In genomic region chr9:51985493-51986099, GRCm38 (mm10) we compare ENCODE assay signal across 8 mouse cellular contexts. TPM values are rescaled to one million over a fixed set of nuclear protein-coding genes. Genes with fewer than 3 reads are reported as not detected.
DNase-seq lines count a peak whose midpoint lies in the region; ATAC-seq and TF ChIP-seq lines count a peak whose summit lies in the region.

No protein-coding gene starts in this region.

- no peak overlapping the region; the same call in 1 of the 2 replicates for H3K27ac ChIP-seq in liver, adult 2 months (replicated peaks; ENCODE audit: insufficient read depth, low read depth, low read length)
- no peak overlapping the region for H3K27ac ChIP-seq in liver, embryonic 11.5 days (ENCODE audit: low read depth, low read length)
- H3K27ac ChIP-seq in neural tube, embryonic 15.5 days (replicated peaks), result no peak overlapping the region

- no peaks in the 10 kb centered on the region for H3K79me2 ChIP-seq in liver, adult 2 months (ENCODE audit: control insufficient read depth, insufficient read depth, low read length)

- no peak overlapping the region for H3K4me3 ChIP-seq in liver, adult 2 months (ENCODE audit: insufficient read depth, low read depth, low read length)
- no peak overlapping the region for H3K4me3 ChIP-seq in liver, embryonic 11.5 days (ENCODE audit: low read depth, low read length)
- no peak overlapping the region for H3K4me3 ChIP-seq in neural tube, embryonic 15.5 days (replicated peaks)

- no peak for ATAC-seq in liver, embryonic 11.5 days (replicated peaks; ENCODE audit: low FRiP score)
- no peak for ATAC-seq in neural tube, embryonic 15.5 days (ENCODE audit: low FRiP score)

- no peak for TF ChIP-seq POLR2A in liver, adult 2 months (IDR thresholded peaks at IDR 0.05; ENCODE audit: extremely low read depth, insufficient read depth, low read length)

- no peaks in the 10 kb centered on the region for H3K27me3 ChIP-seq in liver, adult 2 months (ENCODE audit: control insufficient read depth, insufficient read depth, low read length)
- no peaks in the 10 kb centered on the region for H3K27me3 ChIP-seq in liver, embryonic 11.5 days (replicated peaks; ENCODE audit: control insufficient read depth, insufficient read depth, low read length)
- no peaks in the 10 kb centered on the region for H3K27me3 ChIP-seq in neural tube, embryonic 15.5 days (replicated peaks)

- no peaks in the 10 kb centered on the region for H3K9me3 ChIP-seq in liver, embryonic 11.5 days (ENCODE audit: control insufficient read depth, low read length)
- no peaks in the 10 kb centered on the region for H3K9me3 ChIP-seq in neural tube, embryonic 15.5 days (replicated peaks)

- peak; percentile 66 for DNase-seq in adrenal gland, postnatal 10 days
- no peak for DNase-seq in adrenal gland, adult 8-10 months
- DNase-seq in liver, adult 2 months (ENCODE audit: extremely low read depth, low read depth, low spot score), result peak; percentile 76
- DNase-seq in liver, embryonic 11.5 days (ENCODE audit: low spot score), result no peak
- peak; percentile 66 to 69 for DNase-seq in layer of hippocampus, adult 8-10 months (ENCODE audit: low spot score in 2 of 2)
- DNase-seq in right cerebral cortex, postnatal 14 days, result peak; percentile 28
- DNase-seq in gastrocnemius, adult 8-10 months (ENCODE audit: low spot score in 2 of 2), result no peak

- H3K9ac ChIP-seq in liver, adult 2 months (ENCODE audit: low read depth, low read length), result no peak overlapping the region
- H3K9ac ChIP-seq in liver, embryonic 11.5 days (ENCODE audit: low read depth, low read length), result no peak overlapping the region
- H3K9ac ChIP-seq in neural tube, embryonic 15.5 days (replicated peaks), result no peak overlapping the region

- H3K36me3 ChIP-seq in liver, adult 2 months (ENCODE audit: control insufficient read depth, insufficient read depth, low read length), result no peaks in the 10 kb centered on the region
- no peaks in the 10 kb centered on the region for H3K36me3 ChIP-seq in liver, embryonic 11.5 days (ENCODE audit: control insufficient read depth, insufficient read depth, low read length)
- H3K36me3 ChIP-seq in neural tube, embryonic 15.5 days, result no peaks in the 10 kb centered on the region

- no peak overlapping the region for H3K4me2 ChIP-seq in liver, embryonic 11.5 days
- no peak overlapping the region for H3K4me2 ChIP-seq in neural tube, embryonic 15.5 days

- peaks cover 9% of the 10 kb centered on the region for H3K4me1 ChIP-seq in liver, adult 2 months (ENCODE audit: control insufficient read depth, insufficient read depth, low read length)
- no peaks in the 10 kb centered on the region for H3K4me1 ChIP-seq in liver, embryonic 11.5 days (replicated peaks; ENCODE audit: control insufficient read depth, insufficient read depth, low read length)
- no peaks in the 10 kb centered on the region for H3K4me1 ChIP-seq in neural tube, embryonic 15.5 days

- 51% methylated on average over 11 of the region's 11 CpGs for WGBS in liver, adult 2 months
- 86% methylated on average over 11 of the region's 11 CpGs for WGBS in liver, embryonic 11.5 days
- WGBS in neural tube, embryonic 15.5 days, result 75% methylated on average over 11 of the region's 11 CpGs

- TF ChIP-seq CTCF in liver, adult 2 months (IDR thresholded peaks at IDR 0.05; ENCODE audit: low read depth, low read length), result no peak

RNA-seq across cellular contexts. Expression of gene Fdx1, which starts 22.2 kb away (rescaled TPM):
- 1,000 to 10,000 TPM in 1 of 2 experiments, 100 to 1,000 TPM in 1; 658 to 1,673 TPM for total RNA-seq in adrenal gland, postnatal 10 days (2021)
- 1,000 to 10,000 TPM; 1,389 to 2,039 (median 1,779) TPM for total RNA-seq in adrenal gland, adult 8-10 months (2022)
- total RNA-seq in liver, adult 2 months (2014; rRNA removed), result 144 and 160 TPM in 2 replicates
- 290 and 313 TPM in 2 replicates for polyA plus RNA-seq in liver, adult 2 months (2012; rRNA removed)
- polyA plus RNA-seq in liver, embryonic 11.5 days (2014; fragmentation: Nextera tagmentation; extraction: Ambion mirVana), result 45.2 and 50.7 TPM in 2 replicates
- 10 to 100 TPM; 16.4 to 18.8 (median 17.4) TPM for total RNA-seq in layer of hippocampus, adult 8-10 months (2022)
- total RNA-seq in gastrocnemius, adult 8-10 months (2022), result 10 to 100 TPM; 33.4 to 42.6 (median 37.6) TPM
- polyA plus RNA-seq in neural tube, embryonic 15.5 days (2015; fragmentation: Nextera tagmentation; extraction: Ambion mirVana), result 37.2 and 41.2 TPM in 2 replicates

Comparison
In these comparisons a context has a peak if more than half of its experiments do, and no peak if none do; other contexts are left out.
1. DNase-seq: peak in adrenal gland, postnatal 10 days (single experiment), liver, adult 2 months (single experiment), layer of hippocampus, adult 8-10 months (2 of 2) and right cerebral cortex, postnatal 14 days (single experiment); none in adrenal gland, adult 8-10 months (single experiment), liver, embryonic 11.5 days (single experiment) and gastrocnemius, adult 8-10 months (0 of 2).